Mouse (Mus musculus): ENCODE data around the gene Rnf43. TPM values are rescaled to one million over a fixed set of nuclear protein-coding genes. Genes with fewer than 3 reads are reported as not detected.

Gene Rnf43
- polyA plus RNA-seq, 1 experiment = 19.6 TPM

- peaks cover 13% of the 10 kb centered on the region; the same call in 1 of the 2 replicates for H3K4me1 ChIP-seq (ENCODE audit: control insufficient read depth, insufficient read depth, insufficient read length, low read length)
- no peaks in the 10 kb centered on the region for H3K27me3 ChIP-seq (ENCODE audit: control insufficient read depth, insufficient read depth, low read length)
- H3K4me3 ChIP-seq (ENCODE audit: low read depth, low read length) = no peak overlapping the region
- WGBS = 27% methylated on average over 1 of the region's 1 CpGs
- H3K36me3 ChIP-seq (ENCODE audit: control insufficient read depth, insufficient read depth, low read length) = 0 out of 2 replicates have a peak, but pooled peaks cover 4% of the 10 kb centered on the region
- TF ChIP-seq POLR2A (IDR thresholded peaks at IDR 0.05; ENCODE audit: low read depth, low read length) (no peak), CTCF (IDR thresholded peaks at IDR 0.05; ENCODE audit: extremely low read depth, insufficient read length, insufficient replicate concordance, low read depth, low read length) (no peak)
- no peak overlapping the region for H3K27ac ChIP-seq (ENCODE audit: insufficient read depth, low read depth, low read length)
Observed at GRCm38 (mm10) chr11:87673282-87673681, 10.8 kb downstream of the Rnf43 start.

GRCm38 (mm10) chr11:87675606-87676005, 13.1 kb downstream of the Rnf43 start:
- Histone ChIP-seq H3K27me3 (ENCODE audit: control insufficient read depth, insufficient read depth, low read length) (no peaks in the 10 kb centered on the region), H3K4me3 (ENCODE audit: low read depth, low read length) (no peak overlapping the region), H3K4me1 (ENCODE audit: control insufficient read depth, insufficient read depth, insufficient read length, low read length) (peaks cover 15% of the 10 kb centered on the region; the same call in 1 of the 2 replicates), H3K36me3 (ENCODE audit: control insufficient read depth, insufficient read depth, low read length) (0 out of 2 replicates have a peak, but pooled peaks cover 4% of the 10 kb centered on the region), H3K27ac (ENCODE audit: insufficient read depth, low read depth, low read length) (no peak overlapping the region)
- 40% methylated on average over 6 of the region's 6 CpGs for WGBS
- no peak for TF ChIP-seq CTCF (IDR thresholded peaks at IDR 0.05; ENCODE audit: extremely low read depth, insufficient read length, insufficient replicate concordance, low read depth, low read length)
- TF ChIP-seq POLR2A (IDR thresholded peaks at IDR 0.05; ENCODE audit: low read depth, low read length) = no peak

- peak overlapping the region; percentile 10; the same call in 1 of the 2 replicates for H3K4me3 ChIP-seq (ENCODE audit: low read depth, low read length)
- 0 out of 2 replicates have a peak overlapping the region, but pooled peaks have one; percentile 39 for H3K27ac ChIP-seq (ENCODE audit: insufficient read depth, low read depth, low read length)
- H3K27me3 ChIP-seq (ENCODE audit: control insufficient read depth, insufficient read depth, low read length) = no peaks in the 10 kb centered on the region
- TF ChIP-seq CTCF (IDR thresholded peaks at IDR 0.05; ENCODE audit: extremely low read depth, insufficient read length, insufficient replicate concordance, low read depth, low read length) = no peak
- WGBS = 28% methylated on average over 5 of the region's 5 CpGs
- H3K4me1 ChIP-seq (ENCODE audit: control insufficient read depth, insufficient read depth, insufficient read length, low read length) = peaks cover 25% of the 10 kb centered on the region; the same call in 1 of the 2 replicates
- 0 out of 2 replicates have a peak, but pooled peaks cover 4% of the 10 kb centered on the region for H3K36me3 ChIP-seq (ENCODE audit: control insufficient read depth, insufficient read depth, low read length)
Observed at GRCm38 (mm10) chr11:87677756-87678155, 15.2 kb downstream of the Rnf43 start.

- Histone ChIP-seq H3K36me3 (ENCODE audit: control insufficient read depth, insufficient read depth, low read length) (0 out of 2 replicates have a peak, but pooled peaks cover 4% of the 10 kb centered on the region), H3K27ac (ENCODE audit: insufficient read depth, low read depth, low read length) (peak overlapping the region; percentile 51; the same call in 1 of the 2 replicates), H3K27me3 (ENCODE audit: control insufficient read depth, insufficient read depth, low read length) (no peaks in the 10 kb centered on the region), H3K4me3 (ENCODE audit: low read depth, low read length) (no peak overlapping the region), H3K4me1 (ENCODE audit: control insufficient read depth, insufficient read depth, insufficient read length, low read length) (peaks cover 27% of the 10 kb centered on the region; the same call in 1 of the 2 replicates)
- WGBS = 27% methylated on average over 4 of the region's 4 CpGs
- no peak for TF ChIP-seq CTCF (IDR thresholded peaks at IDR 0.05; ENCODE audit: extremely low read depth, insufficient read length, insufficient replicate concordance, low read depth, low read length)
- TF ChIP-seq POLR2A (IDR thresholded peaks at IDR 0.05; ENCODE audit: low read depth, low read length) = no peak
Observed at GRCm38 (mm10) chr11:87678545-87678944, 16.0 kb downstream of the Rnf43 start.

GRCm38 (mm10) chr11:87678976-87679375, 16.5 kb downstream of the Rnf43 start:
- WGBS = 36% methylated on average over 7 of the region's 7 CpGs
- Histone ChIP-seq H3K27ac (ENCODE audit: insufficient read depth, low read depth, low read length) (peak overlapping the region; percentile 51; the same call in 1 of the 2 replicates), H3K27me3 (ENCODE audit: control insufficient read depth, insufficient read depth, low read length) (no peaks in the 10 kb centered on the region), H3K4me3 (ENCODE audit: low read depth, low read length) (no peak overlapping the region), H3K36me3 (ENCODE audit: control insufficient read depth, insufficient read depth, low read length) (0 out of 2 replicates have a peak, but pooled peaks cover 4% of the 10 kb centered on the region), H3K4me1 (ENCODE audit: control insufficient read depth, insufficient read depth, insufficient read length, low read length) (peaks cover 27% of the 10 kb centered on the region; the same call in 1 of the 2 replicates)
- TF ChIP-seq POLR2A (IDR thresholded peaks at IDR 0.05; ENCODE audit: low read depth, low read length) = no peak
- TF ChIP-seq CTCF (IDR thresholded peaks at IDR 0.05; ENCODE audit: extremely low read depth, insufficient read length, insufficient replicate concordance, low read depth, low read length) = no peak

GRCm38 (mm10) chr11:87680786-87681185, 18.3 kb downstream of the Rnf43 start:
- Histone ChIP-seq H3K4me3 (ENCODE audit: low read depth, low read length) (no peak overlapping the region), H3K4me1 (ENCODE audit: control insufficient read depth, insufficient read depth, insufficient read length, low read length) (peaks cover 23% of the 10 kb centered on the region; the same call in 1 of the 2 replicates), H3K27me3 (ENCODE audit: control insufficient read depth, insufficient read depth, low read length) (no peaks in the 10 kb centered on the region), H3K36me3 (ENCODE audit: control insufficient read depth, insufficient read depth, low read length) (0 out of 2 replicates have a peak, but pooled peaks cover 3% of the 10 kb centered on the region), H3K27ac (ENCODE audit: insufficient read depth, low read depth, low read length) (peak overlapping the region; percentile 58)
- TF ChIP-seq CTCF (IDR thresholded peaks at IDR 0.05; ENCODE audit: extremely low read depth, insufficient read length, insufficient replicate concordance, low read depth, low read length) (no peak), POLR2A (IDR thresholded peaks at IDR 0.05; ENCODE audit: low read depth, low read length) (no peak)
- 31% methylated on average over 9 of the region's 9 CpGs for WGBS

- 34% methylated on average over 12 of the region's 12 CpGs for WGBS
- Histone ChIP-seq H3K4me1 (ENCODE audit: control insufficient read depth, insufficient read depth, insufficient read length, low read length) (peaks cover 29% of the 10 kb centered on the region), H3K36me3 (ENCODE audit: control insufficient read depth, insufficient read depth, low read length) (0 out of 2 replicates have a peak, but pooled peaks cover 3% of the 10 kb centered on the region), H3K27ac (ENCODE audit: insufficient read depth, low read depth, low read length) (peak overlapping the region; percentile 74), H3K4me3 (ENCODE audit: low read depth, low read length) (peak overlapping the region; percentile 9; the same call in 1 of the 2 replicates), H3K27me3 (ENCODE audit: control insufficient read depth, insufficient read depth, low read length) (no peaks in the 10 kb centered on the region)
- TF ChIP-seq CTCF (IDR thresholded peaks at IDR 0.05; ENCODE audit: extremely low read depth, insufficient read length, insufficient replicate concordance, low read depth, low read length) (no peak), POLR2A (IDR thresholded peaks at IDR 0.05; ENCODE audit: low read depth, low read length) (no peak)
Observed at GRCm38 (mm10) chr11:87682096-87682495, 19.6 kb downstream of the Rnf43 start.
